Mouse (Mus musculus) frontal cortex, postnatal 10 days (tissue): ENCODE data around the gene Olfr1369-ps1.

Experiments
- DNase-seq, 2 experiments: peaks; one replicate each; pipeline ENCODE4 v3.0.0; 2022; ENCODE audit warnings: low spot score in 2 of 2, mixed read lengths in 1 of 2

Gene Olfr1369-ps1

GRCm38 (mm10) chr13:21168371-21169011, 57.2 kb downstream of the Olfr1369-ps1 start:
- no peak for DNase-seq
